Mouse (Mus musculus): ENCODE results near the gene Sdha. TPM values are rescaled to one million over a fixed set of nuclear protein-coding genes. Genes with fewer than 3 reads are reported as not detected.

Gene Sdha
- polyA plus RNA-seq, 1 experiment from 2014 or later, result 268 TPM

DNA sequence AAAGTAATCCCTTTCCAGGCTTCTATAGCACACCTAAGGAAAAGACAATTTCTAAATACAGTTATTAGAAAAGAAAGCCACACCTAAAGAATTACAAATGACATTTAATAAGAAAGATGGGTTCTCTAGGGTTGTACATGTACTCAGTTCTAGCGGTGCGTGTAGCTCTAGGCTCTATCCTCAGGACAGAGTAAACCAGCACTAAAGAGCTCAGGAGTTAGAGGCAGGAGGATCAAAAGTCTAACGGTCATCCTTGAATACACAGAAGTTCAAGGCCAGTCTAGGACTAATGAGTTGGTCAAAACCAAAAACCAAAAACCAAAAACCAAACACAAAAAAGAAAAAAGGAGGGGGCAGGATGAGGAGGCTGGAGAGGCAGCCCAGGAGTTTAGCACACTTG lies 35.5 kb downstream of the Sdha start:
- 94% methylated on average over 3 of the region's 3 CpGs for WGBS
- Histone ChIP-seq H3K36me3 (ENCODE audit: control insufficient read depth, insufficient read depth, low read length) (peaks cover 23% of the 10 kb centered on the region), H3K4me3 (ENCODE audit: low read length) (no peak overlapping the region), H3K9ac (ENCODE audit: low read depth, low read length) (no peak overlapping the region), H3K9me3 (ENCODE audit: control insufficient read depth, low read length) (no peaks in the 10 kb centered on the region), H3K27me3 (ENCODE audit: control insufficient read depth, insufficient read depth, low read length) (no peaks in the 10 kb centered on the region), H3K27ac (ENCODE audit: low read depth, low read length) (no peak overlapping the region), H3K4me1 (ENCODE audit: control insufficient read depth, insufficient read depth, low read length) (no peaks in the 10 kb centered on the region), H3K4me2 (replicated peaks; ENCODE audit: low read depth, low read length) (no peak overlapping the region)
- ATAC-seq (ENCODE audit: low FRiP score, low TSS enrichment), result no peak

- no peak for ATAC-seq (ENCODE audit: low FRiP score, low TSS enrichment)
- no peaks in the 10 kb centered on the region for H3K4me1 ChIP-seq (ENCODE audit: control insufficient read depth, insufficient read depth, low read length)
- peaks cover 74% of the 10 kb centered on the region for H3K36me3 ChIP-seq (ENCODE audit: control insufficient read depth, insufficient read depth, low read length)
- no peaks in the 10 kb centered on the region for H3K27me3 ChIP-seq (ENCODE audit: control insufficient read depth, insufficient read depth, low read length)
- no peak overlapping the region for H3K9ac ChIP-seq (ENCODE audit: low read depth, low read length)
- whole genome bisulfite sequencing, result 94% methylated on average over 1 of the region's 1 CpGs
- no peak overlapping the region for H3K4me2 ChIP-seq (replicated peaks; ENCODE audit: low read depth, low read length)
- H3K4me3 ChIP-seq (ENCODE audit: low read length), result no peak overlapping the region
- no peaks in the 10 kb centered on the region for H3K9me3 ChIP-seq (ENCODE audit: control insufficient read depth, low read length)
- H3K27ac ChIP-seq (ENCODE audit: low read depth, low read length), result no peak overlapping the region
Measured at GRCm38 (mm10) chr13:74305780-74306179, 44.3 kb downstream of the Sdha start.

GRCm38 (mm10) chr13:74305380-74305779 lies 44.7 kb downstream of the Sdha start:
- H3K4me2 ChIP-seq (replicated peaks; ENCODE audit: low read depth, low read length), result no peak overlapping the region
- H3K27ac ChIP-seq (ENCODE audit: low read depth, low read length), result no peak overlapping the region
- H3K27me3 ChIP-seq (ENCODE audit: control insufficient read depth, insufficient read depth, low read length), result no peaks in the 10 kb centered on the region
- no peak for ATAC-seq (ENCODE audit: low FRiP score, low TSS enrichment)
- no peaks in the 10 kb centered on the region for H3K4me1 ChIP-seq (ENCODE audit: control insufficient read depth, insufficient read depth, low read length)
- H3K36me3 ChIP-seq (ENCODE audit: control insufficient read depth, insufficient read depth, low read length), result peaks cover 70% of the 10 kb centered on the region
- no peak overlapping the region for H3K9ac ChIP-seq (ENCODE audit: low read depth, low read length)
- H3K9me3 ChIP-seq (ENCODE audit: control insufficient read depth, low read length), result no peaks in the 10 kb centered on the region
- 88% methylated on average over 6 of the region's 6 CpGs for WGBS
- H3K4me3 ChIP-seq (ENCODE audit: low read length), result no peak overlapping the region

DNA sequence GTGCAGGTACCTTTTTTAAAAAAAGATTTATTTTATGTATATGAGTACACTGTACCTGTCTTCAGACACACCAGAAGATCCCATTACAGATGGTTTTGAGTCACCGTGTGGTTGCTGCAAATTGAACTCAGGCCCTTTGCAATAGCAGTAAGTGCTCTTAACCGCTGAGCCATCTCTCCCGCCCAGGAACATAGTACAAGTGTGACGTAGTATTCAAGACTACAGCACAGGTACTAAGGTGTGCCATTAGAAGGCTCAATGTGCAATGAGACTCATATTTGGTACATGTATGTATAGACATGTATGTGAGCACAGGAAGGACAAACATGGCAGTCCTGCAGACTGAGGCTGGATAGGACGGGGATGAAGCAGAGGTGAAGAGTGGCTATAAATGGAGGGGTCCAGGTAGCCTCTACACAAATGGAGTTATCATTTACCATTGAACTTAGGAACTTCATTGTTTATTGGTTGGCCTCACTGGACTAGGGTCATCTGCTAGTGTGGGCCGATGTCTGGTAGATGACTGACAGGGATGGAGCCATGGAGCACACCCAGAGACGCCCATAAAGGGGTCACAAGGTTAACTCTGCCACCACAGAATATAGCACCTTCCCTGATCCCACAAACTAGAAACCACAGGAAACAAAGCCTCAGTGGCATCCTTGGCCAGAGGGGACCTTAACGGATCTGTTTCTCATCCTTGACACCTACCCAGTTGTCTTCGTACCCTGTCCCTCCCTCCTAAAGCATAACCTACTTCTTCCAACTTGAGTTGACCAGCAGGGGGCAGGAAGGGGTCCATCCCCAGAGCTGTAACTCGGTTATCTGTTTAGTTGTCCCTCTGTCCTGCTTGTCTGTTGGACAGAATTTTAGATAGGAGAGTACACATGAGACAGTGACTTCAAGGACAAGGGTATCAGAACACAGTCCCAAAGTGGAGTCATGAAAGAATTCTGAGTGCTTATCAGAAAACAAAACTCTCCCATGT lies 47.7 kb downstream of the Sdha start:
- Histone ChIP-seq H3K4me2 (replicated peaks; ENCODE audit: low read depth, low read length) (no peak overlapping the region), H3K4me1 (ENCODE audit: control insufficient read depth, insufficient read depth, low read length) (no peaks in the 10 kb centered on the region), H3K4me3 (ENCODE audit: low read length) (no peak overlapping the region), H3K36me3 (ENCODE audit: control insufficient read depth, insufficient read depth, low read length) (peaks cover 50% of the 10 kb centered on the region; the same call in 1 of the 2 replicates), H3K9me3 (ENCODE audit: control insufficient read depth, low read length) (no peaks in the 10 kb centered on the region), H3K9ac (ENCODE audit: low read depth, low read length) (no peak overlapping the region), H3K27ac (ENCODE audit: low read depth, low read length) (no peak overlapping the region), H3K27me3 (ENCODE audit: control insufficient read depth, insufficient read depth, low read length) (no peaks in the 10 kb centered on the region)
- 80% methylated on average over 10 of the region's 10 CpGs for WGBS
- ATAC-seq (ENCODE audit: low FRiP score, low TSS enrichment), result no peak

GRCm38 (mm10) chr13:74301607-74301984 lies 48.5 kb downstream of the Sdha start:
- peaks cover 42% of the 10 kb centered on the region; the same call in 1 of the 2 replicates for H3K36me3 ChIP-seq (ENCODE audit: control insufficient read depth, insufficient read depth, low read length)
- H3K27me3 ChIP-seq (ENCODE audit: control insufficient read depth, insufficient read depth, low read length), result no peaks in the 10 kb centered on the region
- no peak overlapping the region for H3K27ac ChIP-seq (ENCODE audit: low read depth, low read length)
- H3K9me3 ChIP-seq (ENCODE audit: control insufficient read depth, low read length), result no peaks in the 10 kb centered on the region
- no peak overlapping the region for H3K9ac ChIP-seq (ENCODE audit: low read depth, low read length)
- H3K4me1 ChIP-seq (ENCODE audit: control insufficient read depth, insufficient read depth, low read length), result no peaks in the 10 kb centered on the region
- peak; percentile 29; the same call in 1 of the 2 replicates for ATAC-seq (ENCODE audit: low FRiP score, low TSS enrichment)
- no peak overlapping the region for H3K4me2 ChIP-seq (replicated peaks; ENCODE audit: low read depth, low read length)
- H3K4me3 ChIP-seq (ENCODE audit: low read length), result no peak overlapping the region
- WGBS, result 76% methylated on average over 6 of the region's 6 CpGs

GRCm38 (mm10) chr13:74300925-74301606 lies 49.0 kb downstream of the Sdha start:
- Histone ChIP-seq H3K9ac (ENCODE audit: low read depth, low read length) (no peak overlapping the region), H3K27me3 (ENCODE audit: control insufficient read depth, insufficient read depth, low read length) (no peaks in the 10 kb centered on the region), H3K4me3 (ENCODE audit: low read length) (no peak overlapping the region), H3K4me2 (replicated peaks; ENCODE audit: low read depth, low read length) (no peak overlapping the region), H3K4me1 (ENCODE audit: control insufficient read depth, insufficient read depth, low read length) (no peaks in the 10 kb centered on the region), H3K27ac (ENCODE audit: low read depth, low read length) (no peak overlapping the region), H3K9me3 (ENCODE audit: control insufficient read depth, low read length) (no peaks in the 10 kb centered on the region), H3K36me3 (ENCODE audit: control insufficient read depth, insufficient read depth, low read length) (peaks cover 38% of the 10 kb centered on the region; the same call in 1 of the 2 replicates)
- ATAC-seq (ENCODE audit: low FRiP score, low TSS enrichment), result peak; percentile 85
- WGBS, result 38% methylated on average over 4 of the region's 4 CpGs

- H3K4me1 ChIP-seq (ENCODE audit: control insufficient read depth, insufficient read depth, low read length), result no peaks in the 10 kb centered on the region
- no peaks in the 10 kb centered on the region for H3K36me3 ChIP-seq (ENCODE audit: control insufficient read depth, insufficient read depth, low read length)
- no peaks in the 10 kb centered on the region for H3K9me3 ChIP-seq (ENCODE audit: control insufficient read depth, low read length)
- no peak overlapping the region for H3K27ac ChIP-seq (ENCODE audit: low read depth, low read length)
- no peak overlapping the region for H3K9ac ChIP-seq (ENCODE audit: low read depth, low read length)
- no peak for ATAC-seq (ENCODE audit: low FRiP score, low TSS enrichment)
- no peaks in the 10 kb centered on the region for H3K27me3 ChIP-seq (ENCODE audit: control insufficient read depth, insufficient read depth, low read length)
- no peak overlapping the region for H3K4me2 ChIP-seq (replicated peaks; ENCODE audit: low read depth, low read length)
- no peak overlapping the region for H3K4me3 ChIP-seq (ENCODE audit: low read length)
- WGBS, result 68% methylated on average over 7 of the region's 7 CpGs
Measured at GRCm38 (mm10) chr13:74296376-74296775, 53.7 kb downstream of the Sdha start.

DNA sequence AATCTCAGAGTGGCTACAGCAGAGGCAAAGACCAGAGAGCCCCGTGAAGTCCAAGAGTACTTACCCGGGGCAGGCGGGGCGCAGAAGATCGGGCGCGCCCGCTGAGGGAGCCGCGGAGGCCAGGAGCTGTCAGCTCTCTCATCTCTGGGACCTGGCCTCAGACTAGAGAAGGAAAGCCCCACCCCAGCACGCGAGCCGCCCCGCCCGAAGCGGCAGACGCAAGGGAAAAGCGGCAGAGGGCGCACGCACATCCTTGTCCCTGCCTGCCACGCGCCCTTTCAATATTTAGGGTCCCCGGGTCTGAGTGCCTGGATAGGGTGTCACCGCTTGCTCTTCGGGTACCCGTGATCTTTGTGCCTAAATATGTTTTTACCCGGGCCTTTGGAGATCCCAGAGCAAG lies 57.9 kb downstream of the Sdha start, which contains the start of gene Ahrr:
TSS of gene Ahrr (minus strand) at position 165 of the 400 bp plus-strand sequence.
- H3K36me3 ChIP-seq (ENCODE audit: control insufficient read depth, insufficient read depth, low read length), result no peaks in the 10 kb centered on the region
- peak within 1 kb of the TSS; percentile 13 for H3K4me3 ChIP-seq (ENCODE audit: low read length)
- 1% methylated on average over 24 of the region's 27 CpGs for WGBS
- no peak within 1 kb of the TSS for H3K27ac ChIP-seq (ENCODE audit: low read depth, low read length)
- peak; percentile 69 for ATAC-seq (ENCODE audit: low FRiP score, low TSS enrichment)
- no peaks in the 10 kb centered on the region for H3K27me3 ChIP-seq (ENCODE audit: control insufficient read depth, insufficient read depth, low read length)
- no peak within 1 kb of the TSS for H3K9ac ChIP-seq (ENCODE audit: low read depth, low read length)
- peak within 1 kb of the TSS; percentile 41 for H3K4me2 ChIP-seq (replicated peaks; ENCODE audit: low read depth, low read length)
- no peaks in the 10 kb centered on the region for H3K9me3 ChIP-seq (ENCODE audit: control insufficient read depth, low read length)
- no peaks in the 10 kb centered on the region for H3K4me1 ChIP-seq (ENCODE audit: control insufficient read depth, insufficient read depth, low read length)

GRCm38 (mm10) chr13:74289646-74290045 lies 60.4 kb downstream of the Sdha start:
- no peak for ATAC-seq (ENCODE audit: low FRiP score, low TSS enrichment)
- no peaks in the 10 kb centered on the region for H3K36me3 ChIP-seq (ENCODE audit: control insufficient read depth, insufficient read depth, low read length)
- WGBS, result 87% methylated on average over 5 of the region's 5 CpGs
- H3K9ac ChIP-seq (ENCODE audit: low read depth, low read length), result no peak overlapping the region
- no peak overlapping the region for H3K27ac ChIP-seq (ENCODE audit: low read depth, low read length)
- H3K9me3 ChIP-seq (ENCODE audit: control insufficient read depth, low read length), result no peaks in the 10 kb centered on the region
- no peak overlapping the region for H3K4me3 ChIP-seq (ENCODE audit: low read length)
- no peak overlapping the region for H3K4me2 ChIP-seq (replicated peaks; ENCODE audit: low read depth, low read length)
- H3K27me3 ChIP-seq (ENCODE audit: control insufficient read depth, insufficient read depth, low read length), result no peaks in the 10 kb centered on the region
- H3K4me1 ChIP-seq (ENCODE audit: control insufficient read depth, insufficient read depth, low read length), result no peaks in the 10 kb centered on the region
